Comparison of ENCODE assay signal across 8 mouse cellular contexts in genomic region chr10:79668771-79669575, GRCm38 (mm10). TPM values are rescaled to one million over a fixed set of nuclear protein-coding genes. Genes with fewer than 3 reads are reported as not detected.
DNase-seq lines count a peak whose midpoint lies in the region; ATAC-seq lines count a peak whose summit lies in the region.

TSS of gene Tpgs1 (plus strand) at chr10:79669369.

- H3K4me1 ChIP-seq in heart, embryonic 13.5 days = peaks cover 11% of the 10 kb centered on the region
- H3K4me1 ChIP-seq in liver, embryonic 12.5 days = peaks cover 28% of the 10 kb centered on the region
- H3K4me1 ChIP-seq in stomach, embryonic 15.5 days = peaks cover 15% of the 10 kb centered on the region

- peaks cover 22% of the 10 kb centered on the region for H3K36me3 ChIP-seq in heart, embryonic 13.5 days
- H3K36me3 ChIP-seq in liver, embryonic 12.5 days = peaks cover 6% of the 10 kb centered on the region
- peaks cover 6% of the 10 kb centered on the region; the same call in 1 of the 2 replicates for H3K36me3 ChIP-seq in stomach, embryonic 15.5 days

- peak within 1 kb of the TSS; percentile 95 for H3K27ac ChIP-seq in heart, embryonic 13.5 days (replicated peaks)
- H3K27ac ChIP-seq in liver, embryonic 12.5 days = peak within 1 kb of the TSS; percentile 81
- H3K27ac ChIP-seq in stomach, embryonic 15.5 days = peak within 1 kb of the TSS; percentile 94

- H3K9me3 ChIP-seq in heart, embryonic 13.5 days = no peaks in the 10 kb centered on the region
- H3K9me3 ChIP-seq in liver, embryonic 12.5 days (replicated peaks) = no peaks in the 10 kb centered on the region
- H3K9me3 ChIP-seq in stomach, embryonic 15.5 days = no peaks in the 10 kb centered on the region

- peak; percentile 86 for ATAC-seq in erythroid progenitor cell, adult 5-6 weeks (replicated peaks; ENCODE audit: low FRiP score, poor library complexity, severe bottlenecking)
- ATAC-seq in heart, embryonic 13.5 days (ENCODE audit: extremely low read depth, insufficient number of reproducible peaks, low FRiP score, low TSS enrichment) = peak; percentile 62; the same call in 1 of the 2 replicates
- peak; percentile 72 for ATAC-seq in liver, embryonic 12.5 days
- ATAC-seq in stomach, embryonic 15.5 days (ENCODE audit: insufficient read depth, low FRiP score, low read depth) = peak; percentile 64

- WGBS in heart, embryonic 13.5 days = under 1% methylated on average over 45 of the region's 45 CpGs
- WGBS in liver, embryonic 12.5 days (ENCODE audit: insufficient replicate concordance) = under 1% methylated on average over 45 of the region's 45 CpGs
- WGBS in stomach, embryonic 15.5 days = under 1% methylated on average over 45 of the region's 45 CpGs

- peak within 1 kb of the TSS; percentile 92 for H3K9ac ChIP-seq in heart, embryonic 13.5 days
- peak within 1 kb of the TSS; percentile 80 for H3K9ac ChIP-seq in liver, embryonic 12.5 days
- peak within 1 kb of the TSS; percentile 92 for H3K9ac ChIP-seq in stomach, embryonic 15.5 days

- peak within 1 kb of the TSS; percentile 93 for H3K4me2 ChIP-seq in heart, embryonic 13.5 days
- peak within 1 kb of the TSS; percentile 85 for H3K4me2 ChIP-seq in liver, embryonic 12.5 days
- peak within 1 kb of the TSS; percentile 89 for H3K4me2 ChIP-seq in stomach, embryonic 15.5 days

- peak; percentile 93 for DNase-seq in CD4-positive helper T cell, adult 2 months (ENCODE audit: low read depth, low spot score)
- peak; percentile 91 for DNase-seq in brain, embryonic 18.5 days (ENCODE audit: low read depth, low spot score)
- DNase-seq in kidney, postnatal 10 days = peak; percentile 93
- DNase-seq in natural killer cell, adult 2 months (ENCODE audit: low spot score in 2 of 2) = peak; percentile 86 to 89

- peak within 1 kb of the TSS; percentile 98 for H3K4me3 ChIP-seq in heart, embryonic 13.5 days
- peak within 1 kb of the TSS; percentile 85 for H3K4me3 ChIP-seq in liver, embryonic 12.5 days
- peak within 1 kb of the TSS; percentile 100 for H3K4me3 ChIP-seq in stomach, embryonic 15.5 days (replicated peaks)

- H3K27me3 ChIP-seq in heart, embryonic 13.5 days (replicated peaks) = peaks cover 6% of the 10 kb centered on the region; the same call in 1 of the 2 replicates
- H3K27me3 ChIP-seq in liver, embryonic 12.5 days (replicated peaks) = 0 out of 2 replicates have a peak, but pooled peaks cover 8% of the 10 kb centered on the region
- no peaks in the 10 kb centered on the region for H3K27me3 ChIP-seq in stomach, embryonic 15.5 days (replicated peaks)

RNA-seq across cellular contexts. Expression of gene Tpgs1, which starts in this region (rescaled TPM):
- total RNA-seq in erythroid progenitor cell, adult 5-6 weeks (2015; ENCODE audit: low replicate concordance) = 12.2 and 15.9 TPM in 2 replicates
- total RNA-seq in erythroid progenitor cell, adult 5-6 weeks (2017; ENCODE audit: low replicate concordance) = 1.9 and 8.3 TPM in 2 replicates
- polyA plus RNA-seq in heart, embryonic 13.5 days (2015; fragmentation: Nextera tagmentation; extraction: Ambion mirVana) = 41.4 and 43.1 TPM in 2 replicates
- polyA plus RNA-seq in liver, embryonic 12.5 days (2016; fragmentation: Nextera tagmentation; extraction: Ambion mirVana) = 30.4 and 34.2 TPM in 2 replicates
- polyA plus RNA-seq in stomach, embryonic 15.5 days (2015; fragmentation: Nextera tagmentation; extraction: Ambion mirVana) = 58.2 and 59.3 TPM in 2 replicates

Comparison
In these comparisons a context has a peak if more than half of its experiments do, and no peak if none do; other contexts are left out.
1. Peak in every context shown above with its lines: DNase-seq, ATAC-seq, H3K4me3 ChIP-seq and H3K27ac ChIP-seq.